Mouse (Mus musculus): Measurements from ENCODE around the gene Dennd4a.
A peak's percentile ranks its signal among the peaks of the same experiment; 100 is the strongest.
"Not testable (repeated sequence)": the region's sequence is repeated elsewhere in the genome, so short reads cannot be mapped to it uniquely, and the experiment has no call there.

Dennd4a gene

DNA sequence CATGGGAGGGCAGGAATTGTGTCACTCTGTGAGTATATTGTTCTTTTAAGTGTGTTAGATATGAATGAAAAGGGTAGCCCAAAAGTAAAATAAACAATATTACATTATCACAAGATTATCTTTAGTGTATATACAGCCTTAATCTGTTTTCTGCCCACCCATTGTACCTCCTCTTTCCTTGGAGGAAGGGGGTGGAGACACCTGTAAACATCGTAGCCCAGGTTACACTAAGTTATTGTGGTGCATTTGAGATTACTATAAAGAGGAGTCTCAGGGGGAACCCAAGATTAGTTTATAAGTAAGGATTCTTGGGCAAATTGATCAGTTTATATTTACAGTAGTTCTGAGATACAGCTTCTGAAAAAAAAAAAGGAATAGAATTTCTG lies 1.3 kb downstream of the Dennd4a start:
- DNase-seq = no peak

DNA sequence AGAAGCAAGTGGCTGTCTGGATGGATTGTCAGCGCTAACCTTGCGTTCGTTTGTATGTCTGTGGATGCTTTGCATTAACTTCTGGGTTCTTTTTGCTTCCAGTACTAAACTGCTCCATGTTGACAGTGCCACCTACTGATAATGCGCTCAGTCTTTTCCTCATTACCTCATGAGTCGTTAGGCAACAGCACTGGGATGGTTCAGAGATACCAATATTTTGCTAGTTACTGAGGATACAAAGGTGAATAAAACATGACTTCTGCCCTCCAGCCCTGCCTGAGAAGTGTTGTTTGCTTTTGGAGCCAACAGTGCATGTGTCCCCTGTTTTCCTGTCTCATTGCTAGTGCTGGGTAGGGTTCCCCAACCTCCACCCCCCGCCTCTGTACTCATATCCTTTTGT lies 3.1 kb downstream of the Dennd4a start:
- DNase-seq = no peak

DNA sequence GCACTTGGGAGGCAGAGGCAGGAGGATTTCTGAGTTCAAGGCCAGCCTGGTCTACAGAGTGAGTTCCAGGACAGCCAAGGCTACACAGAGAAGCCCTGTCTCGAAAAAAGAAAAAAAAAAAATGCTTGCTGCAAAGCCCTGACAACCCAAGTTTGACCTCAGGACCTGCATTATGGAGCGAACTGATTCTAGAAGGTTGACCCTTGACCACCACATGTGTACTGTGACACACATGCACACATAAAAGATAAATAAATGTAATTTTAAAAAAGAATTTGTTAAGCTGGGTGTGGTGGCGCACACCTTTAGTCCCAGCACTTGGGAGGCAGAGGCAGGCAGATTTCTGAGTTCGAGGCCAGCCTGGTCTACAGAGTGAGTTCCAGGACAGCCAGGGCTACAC lies 8.5 kb downstream of the Dennd4a start:
- not testable (repeated sequence) for DNase-seq

DNA sequence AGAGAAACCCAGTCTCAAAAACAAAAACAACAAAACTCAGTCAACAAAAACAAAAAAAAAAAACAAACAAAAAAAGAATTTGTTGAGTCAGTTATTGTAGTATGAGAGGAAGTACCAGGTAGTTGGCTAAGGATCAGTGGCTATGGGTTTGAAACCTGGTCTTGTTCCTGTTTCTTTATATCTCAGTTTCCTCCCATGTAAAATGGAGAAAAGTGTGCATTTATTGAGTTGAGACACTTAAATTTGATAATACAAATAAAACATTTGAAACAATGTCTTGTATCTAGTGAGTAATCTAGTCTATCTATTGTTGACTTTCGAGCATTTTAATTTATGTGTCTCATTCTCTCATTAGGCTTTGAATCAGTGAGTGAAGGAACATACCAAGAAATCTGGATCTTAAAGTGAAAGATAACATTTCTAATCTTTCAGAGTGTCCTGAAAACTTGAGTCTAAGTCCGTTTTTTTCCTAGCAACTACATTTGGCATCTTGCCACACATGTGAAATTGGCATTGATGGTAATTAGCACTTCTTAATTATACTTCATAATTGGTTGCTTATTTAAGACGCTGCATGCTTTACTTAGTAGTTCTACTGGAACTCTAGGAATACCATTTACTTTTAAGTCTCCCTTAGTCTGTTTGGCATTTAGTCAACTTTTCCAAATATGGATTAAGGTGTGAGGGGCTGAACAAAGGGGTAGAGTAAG lies 9.1 kb downstream of the Dennd4a start:
- DNase-seq = no peak

DNA sequence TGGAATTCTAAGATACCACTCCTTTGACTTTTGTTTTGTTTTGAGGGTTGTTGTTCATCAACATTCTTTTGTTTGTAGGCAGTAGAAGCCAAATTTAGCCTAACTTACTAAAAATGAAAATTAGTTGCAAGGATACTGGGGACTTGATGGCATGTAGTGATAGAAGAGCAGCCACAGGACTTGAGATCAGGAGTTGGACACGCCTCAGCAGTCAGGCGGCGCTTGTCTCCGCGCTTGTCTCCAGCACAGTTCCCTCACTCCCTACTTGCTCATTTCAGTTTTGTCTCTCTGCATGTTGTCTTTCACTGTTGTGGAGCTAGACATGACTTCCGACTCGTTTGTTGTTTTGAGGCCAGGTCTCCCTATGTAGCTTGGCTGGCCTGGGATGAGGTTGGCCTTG lies 11.1 kb downstream of the Dennd4a start:
- no peak for DNase-seq

DNA sequence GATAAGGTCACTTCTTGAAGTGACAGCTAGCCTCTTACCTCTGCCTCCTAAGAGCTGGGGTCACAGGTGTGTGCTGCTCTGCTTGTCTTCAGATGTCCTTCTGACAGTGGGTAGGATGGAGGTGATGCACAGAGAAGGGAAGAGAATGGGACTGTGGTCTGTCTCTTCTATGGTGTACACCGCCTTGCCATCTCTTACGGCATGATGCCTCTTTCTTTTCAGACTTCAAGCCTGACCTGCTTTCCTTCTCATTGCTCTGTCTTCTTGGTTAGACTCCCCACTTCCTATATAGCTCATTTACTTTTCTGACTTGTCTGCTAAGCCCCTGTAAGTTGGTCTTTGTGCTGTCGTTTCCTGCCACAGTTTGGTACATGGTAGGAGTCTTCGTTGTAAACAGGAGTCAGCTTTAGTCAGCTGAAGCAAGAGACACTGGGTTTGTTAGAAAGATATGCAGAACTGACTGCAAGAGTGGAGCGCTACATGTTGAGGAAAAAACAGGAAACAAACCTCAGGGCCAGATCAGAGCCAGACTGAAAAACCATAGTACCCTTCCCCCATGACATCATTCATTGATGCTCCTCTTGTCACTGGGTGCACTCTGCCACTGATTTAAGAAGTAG lies 13.4 kb downstream of the Dennd4a start:
- DNase-seq = no peak

DNA sequence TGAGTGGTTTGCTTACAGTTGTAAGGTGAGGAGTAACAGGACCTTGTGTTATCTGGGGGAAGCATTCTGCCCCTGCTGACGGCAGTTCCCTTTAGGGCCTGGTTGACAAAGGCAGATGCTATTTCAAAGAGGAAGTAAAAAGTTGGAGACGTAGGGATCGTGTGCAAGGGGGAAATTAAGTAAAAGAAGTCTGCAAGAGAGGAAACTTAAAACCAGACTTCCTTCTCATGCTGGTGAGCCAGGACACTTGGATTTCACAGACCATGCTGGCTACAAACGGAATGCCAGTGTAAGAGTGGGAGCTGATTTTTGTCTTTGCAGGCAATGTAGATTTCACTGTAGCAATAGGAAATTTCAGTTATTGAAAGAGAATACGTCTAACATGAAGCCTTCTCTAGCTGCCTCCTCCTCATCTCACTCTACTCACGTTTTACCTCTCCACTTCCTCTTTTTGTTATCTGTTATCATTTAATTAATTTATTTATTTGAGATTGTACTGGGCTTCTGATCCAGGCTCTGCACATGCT lies 19.0 kb downstream of the Dennd4a start:
- DNase-seq = no peak

DNA sequence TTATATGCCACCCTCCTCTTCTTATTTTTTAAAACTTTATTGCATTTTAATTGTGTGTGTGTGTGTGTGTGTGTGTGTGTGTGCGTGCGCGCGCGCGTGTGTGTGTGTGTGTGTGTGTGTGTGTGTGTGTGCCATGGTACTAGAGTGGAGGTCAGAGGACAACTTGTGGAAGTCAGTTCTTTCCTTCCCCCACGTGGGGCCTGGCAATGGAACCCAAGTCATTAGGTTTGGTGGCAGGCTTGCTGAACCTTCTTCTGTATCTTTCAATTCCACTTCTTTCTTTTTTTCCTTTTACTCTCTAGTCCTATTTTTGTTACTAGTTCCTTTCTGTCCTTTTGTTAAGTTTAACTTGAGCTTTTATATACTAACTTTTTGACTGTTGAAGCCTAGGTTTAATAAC lies 19.5 kb downstream of the Dennd4a start:
- DNase-seq = no peak

DNA sequence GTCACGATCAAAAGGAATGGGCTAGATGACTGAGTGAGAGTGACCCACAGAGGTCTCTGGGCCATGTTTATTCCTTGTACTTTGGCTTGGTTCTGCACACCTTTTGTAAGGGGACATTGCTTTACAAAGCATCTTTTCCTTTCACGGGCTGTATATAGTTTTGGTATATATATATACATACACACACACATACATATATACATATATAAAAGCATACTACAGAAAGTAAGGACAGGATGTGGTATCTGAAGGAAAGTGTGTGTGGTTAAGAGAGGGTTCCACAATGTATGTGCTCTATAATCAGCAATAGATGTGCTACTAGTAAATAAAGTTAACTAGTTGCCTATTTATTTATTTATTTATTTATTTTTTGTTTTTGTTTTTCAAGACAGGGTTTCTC lies 20.6 kb downstream of the Dennd4a start:
- DNase-seq = no peak

DNA sequence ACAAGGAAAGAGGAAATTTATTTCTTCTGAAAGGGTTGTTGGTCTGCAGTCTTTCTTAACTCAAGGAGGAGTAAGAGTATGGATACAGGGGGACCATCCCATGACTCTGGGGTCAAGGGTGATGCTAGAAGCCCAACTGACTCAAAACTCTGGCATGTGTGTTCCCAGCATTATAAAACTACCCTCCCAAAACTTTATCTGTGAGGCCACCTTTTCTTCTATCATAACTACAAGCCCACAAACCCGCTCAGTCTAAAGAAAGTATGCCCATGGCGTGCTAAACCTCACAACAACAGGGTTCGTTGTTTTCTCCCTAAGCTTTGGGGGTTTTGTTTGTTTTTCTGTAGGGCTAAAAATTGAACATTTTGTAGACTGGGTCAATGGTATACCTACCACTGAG lies 23.3 kb downstream of the Dennd4a start:
- no peak for DNase-seq

DNA sequence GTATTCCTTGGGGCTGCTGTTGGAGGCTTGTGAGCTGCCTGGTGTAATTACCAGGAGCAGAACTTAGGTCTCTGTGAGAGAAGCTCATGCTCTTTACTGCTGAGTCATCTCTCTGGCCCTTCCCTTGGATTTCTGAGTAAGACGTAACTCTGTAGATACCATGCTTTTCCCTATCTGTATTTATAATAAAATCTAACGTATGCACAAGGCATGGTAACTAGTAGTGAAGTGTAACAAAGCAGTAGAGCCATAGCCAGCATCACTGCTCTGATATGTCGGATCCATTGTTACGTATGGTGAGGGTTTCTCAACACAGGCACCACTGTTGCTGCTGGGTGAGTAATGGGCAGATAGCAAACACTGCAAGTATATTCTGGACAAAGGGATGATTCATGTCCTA lies 34.2 kb downstream of the Dennd4a start:
- no peak for DNase-seq

DNA sequence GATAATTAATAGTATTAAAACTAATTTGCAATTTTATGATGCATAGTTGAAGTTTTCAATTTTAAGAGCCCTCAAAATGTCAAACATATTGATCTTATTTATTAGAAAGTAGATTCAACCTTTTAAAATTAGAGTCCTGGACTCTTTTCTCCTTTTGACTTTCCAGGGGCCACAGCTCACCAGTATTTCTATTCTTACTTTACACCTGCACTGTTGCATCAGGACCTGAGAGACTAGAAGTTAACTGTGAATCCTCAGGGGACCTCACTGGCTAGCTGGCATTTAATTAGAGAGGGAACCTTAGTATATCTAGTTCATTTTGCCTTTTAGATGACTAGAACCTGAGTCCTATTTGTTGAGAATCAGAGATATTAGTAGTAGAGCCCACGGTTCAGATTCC lies 38.4 kb downstream of the Dennd4a start:
- no peak for DNase-seq

DNA sequence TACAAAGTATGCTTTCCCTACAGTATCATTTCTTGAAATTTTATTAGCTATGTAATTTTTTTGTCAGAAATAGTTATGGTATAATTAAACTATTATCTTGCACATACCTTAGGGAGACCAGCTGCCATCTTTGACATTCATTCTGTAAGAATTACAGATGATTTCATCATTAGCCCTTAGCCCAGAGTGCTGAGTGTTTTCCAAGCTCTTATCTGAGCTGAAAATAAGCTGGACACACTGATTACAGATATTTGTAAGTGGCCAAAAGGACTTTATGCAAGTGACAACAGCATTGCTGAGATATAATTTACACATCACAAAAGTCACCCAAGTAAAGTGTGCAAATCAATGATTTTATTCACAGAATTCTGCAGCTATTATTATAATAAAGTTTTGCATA lies 48.9 kb downstream of the Dennd4a start:
- no peak for DNase-seq

DNA sequence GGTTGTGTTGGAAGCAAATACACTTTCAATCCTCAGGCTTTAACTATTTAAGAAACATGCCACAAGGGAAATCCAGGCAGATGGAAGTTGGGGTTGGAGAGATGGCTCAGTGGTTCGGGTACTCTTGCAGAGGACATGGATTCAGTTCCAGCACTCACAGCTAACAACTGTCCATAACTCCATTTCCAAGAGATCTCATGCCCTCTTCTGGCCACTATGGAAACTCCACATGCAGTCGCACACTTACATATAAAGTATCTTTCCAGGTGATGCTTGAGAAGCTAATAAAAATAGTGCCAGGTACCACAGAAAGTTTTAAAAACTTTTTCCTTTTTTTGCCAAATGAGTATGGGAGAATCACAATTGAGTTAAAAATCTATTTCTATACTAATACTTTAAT lies 51.5 kb downstream of the Dennd4a start:
- DNase-seq = no peak

DNA sequence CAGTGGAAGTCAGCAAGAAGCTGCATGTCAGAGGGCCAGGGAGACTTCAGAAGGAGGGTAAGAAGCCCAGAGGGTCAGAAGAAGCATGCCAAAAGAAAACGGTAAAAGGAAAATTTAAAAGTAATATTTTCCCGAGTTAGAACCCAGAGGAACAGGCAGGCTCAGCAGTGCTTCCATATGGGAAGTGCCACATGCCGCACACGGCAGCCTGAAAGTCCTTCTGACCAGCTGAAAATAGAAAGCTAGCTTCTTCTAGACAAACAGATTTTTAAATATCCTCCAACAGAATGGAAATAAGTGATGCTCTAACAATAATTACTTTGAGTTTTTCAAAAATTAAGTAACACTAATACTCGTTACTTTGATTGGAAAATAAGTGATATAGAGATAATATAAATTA lies 74.9 kb downstream of the Dennd4a start:
- DNase-seq = no peak

DNA sequence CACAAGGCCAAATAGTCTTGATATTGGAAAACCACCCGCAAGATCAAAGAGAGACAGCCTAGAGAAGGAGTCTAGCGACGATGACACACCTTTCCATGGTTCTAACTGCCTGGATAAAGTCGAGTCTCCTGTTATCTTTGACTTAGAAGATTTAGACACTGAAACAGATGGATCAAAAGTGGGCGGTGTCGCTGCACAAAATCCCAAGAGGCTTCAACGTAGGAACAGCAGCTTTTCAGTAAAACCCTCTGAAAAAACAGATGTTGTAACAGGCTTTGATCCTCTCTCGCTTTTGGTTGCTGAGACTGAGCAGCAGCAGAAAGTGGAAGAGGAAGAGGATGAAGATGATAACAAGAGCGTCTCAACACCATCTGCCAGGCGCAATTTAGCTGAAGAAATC lies 85.5 kb downstream of the Dennd4a start:
- DNase-seq = no peak

DNA sequence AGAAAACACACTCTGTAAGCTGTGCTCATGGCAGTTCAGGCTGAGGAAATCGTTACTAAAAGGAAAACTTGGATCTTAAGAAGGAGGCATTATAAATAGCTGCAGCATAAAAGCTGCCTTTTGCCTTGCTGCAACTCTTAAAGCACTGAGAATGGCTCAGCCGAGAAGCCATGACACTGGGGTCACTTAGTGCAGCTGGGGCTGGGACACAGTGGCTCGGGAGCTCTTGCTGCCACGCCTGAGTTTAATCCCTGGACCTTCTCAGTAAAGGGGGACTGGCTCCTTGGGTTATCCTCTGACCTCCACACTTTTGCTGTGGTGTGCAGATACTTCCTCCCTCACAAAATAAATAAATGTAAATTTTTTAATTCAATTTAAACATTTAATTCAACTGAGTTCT lies 91.7 kb downstream of the Dennd4a start:
- DNase-seq = no peak

DNA sequence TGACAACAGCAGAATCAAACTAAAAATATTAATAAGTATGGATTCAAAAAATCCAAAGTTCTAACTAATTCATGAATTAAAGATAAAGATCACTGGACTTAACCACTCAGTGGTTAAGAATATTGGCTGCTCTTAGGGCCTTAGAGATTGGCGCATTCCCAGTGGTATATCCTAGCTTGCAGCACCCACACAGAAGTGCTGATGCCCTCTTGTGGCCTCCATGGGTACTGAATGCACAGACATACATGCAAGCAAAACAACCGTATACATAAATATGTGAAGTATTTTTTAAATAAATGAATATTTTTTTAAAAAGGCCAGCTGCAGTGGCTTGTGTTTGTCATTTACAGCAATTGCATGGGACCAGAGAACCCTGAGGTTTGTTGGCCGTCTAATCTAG lies 92.2 kb downstream of the Dennd4a start:
- peak; percentile 54 for DNase-seq

DNA sequence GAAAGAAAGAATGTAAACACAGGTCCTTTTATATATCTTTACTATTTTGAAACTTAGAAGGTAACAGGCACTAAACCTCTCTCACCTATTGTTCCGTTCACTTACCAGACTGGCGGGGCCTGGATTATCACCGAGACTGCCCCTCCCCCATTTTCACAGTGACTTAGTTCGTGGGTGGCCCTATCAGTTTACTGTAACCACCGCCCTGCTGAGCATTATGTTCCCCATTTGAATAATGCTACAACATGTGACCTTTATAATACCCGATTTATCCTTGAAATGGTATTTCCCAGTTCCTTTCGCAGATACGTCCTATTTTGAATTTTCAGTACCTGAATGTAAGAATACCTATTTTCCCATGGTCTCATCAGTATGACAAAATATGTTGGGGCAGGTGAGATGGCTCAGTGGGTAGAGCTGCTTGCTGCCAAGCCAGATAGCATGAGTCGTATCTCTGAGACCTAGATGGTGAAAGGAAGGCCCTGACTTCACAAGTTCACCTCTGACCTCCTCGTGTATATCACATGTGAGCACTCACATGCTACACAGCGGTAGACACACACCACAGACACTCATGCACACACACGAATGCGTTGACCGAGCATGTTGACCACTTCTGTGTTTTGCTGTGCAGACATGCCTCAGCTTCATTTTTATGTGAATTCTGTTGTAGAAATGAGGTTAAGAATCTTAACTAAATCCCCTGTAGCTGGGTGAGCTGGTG lies 93.9 kb downstream of the Dennd4a start:
- DNase-seq = no peak

DNA sequence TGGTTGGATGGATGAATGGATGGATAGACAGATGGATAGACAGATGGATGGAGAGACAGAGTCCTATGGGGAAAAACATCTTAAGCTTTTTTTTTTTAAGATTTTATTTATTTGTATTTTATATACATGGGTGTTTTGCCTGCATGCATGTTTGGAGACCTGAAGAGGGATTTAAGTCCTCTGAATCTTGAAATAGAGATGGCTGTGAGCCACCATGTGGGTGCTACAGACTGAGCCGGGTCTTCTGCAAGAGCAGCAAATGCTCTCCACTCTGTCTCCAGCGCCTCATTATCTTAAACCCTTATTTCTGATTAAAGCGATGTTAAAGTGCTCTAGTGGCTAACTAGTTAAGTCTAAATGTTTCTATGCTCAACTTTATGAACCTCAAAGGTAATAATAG lies 96.3 kb downstream of the Dennd4a start:
- no peak for DNase-seq

DNA sequence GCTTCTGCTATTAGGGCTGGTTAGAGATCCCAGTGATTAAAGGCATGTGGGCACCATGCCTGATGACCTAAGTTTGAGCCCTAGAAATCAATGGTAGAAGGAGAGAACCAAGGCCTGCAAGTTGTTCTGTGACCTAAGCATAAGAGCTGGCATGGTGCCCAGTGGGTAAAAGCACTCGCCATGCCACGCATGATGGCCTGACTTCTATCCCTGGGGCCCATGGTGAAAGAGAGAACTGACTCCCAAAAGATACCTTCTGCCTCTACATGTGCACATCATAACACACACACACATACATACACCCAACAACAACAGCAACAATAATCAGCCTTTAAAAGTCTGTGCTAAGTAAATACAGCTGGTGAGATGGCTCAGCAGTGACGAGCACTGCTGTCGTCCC lies 102.3 kb downstream of the Dennd4a start:
- DNase-seq = no peak

DNA sequence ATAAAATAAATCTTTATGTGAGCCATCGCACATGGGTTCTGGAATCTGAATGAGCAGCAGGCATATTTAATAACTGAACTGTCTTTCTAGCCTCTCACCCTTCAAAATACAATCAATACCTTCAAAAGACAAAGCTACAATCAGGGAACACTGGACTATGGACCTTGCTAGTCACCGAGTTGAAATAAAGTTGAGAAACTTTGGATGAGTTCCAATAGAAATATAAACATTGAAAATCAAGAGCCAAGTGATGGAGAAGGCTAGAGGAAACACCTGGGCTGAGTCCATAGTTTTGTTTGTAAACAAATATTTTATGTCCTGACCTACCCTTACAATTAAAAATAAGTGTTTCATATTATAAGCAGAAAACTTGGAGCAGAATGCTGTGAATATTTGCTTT lies 102.8 kb downstream of the Dennd4a start:
- DNase-seq = no peak

DNA sequence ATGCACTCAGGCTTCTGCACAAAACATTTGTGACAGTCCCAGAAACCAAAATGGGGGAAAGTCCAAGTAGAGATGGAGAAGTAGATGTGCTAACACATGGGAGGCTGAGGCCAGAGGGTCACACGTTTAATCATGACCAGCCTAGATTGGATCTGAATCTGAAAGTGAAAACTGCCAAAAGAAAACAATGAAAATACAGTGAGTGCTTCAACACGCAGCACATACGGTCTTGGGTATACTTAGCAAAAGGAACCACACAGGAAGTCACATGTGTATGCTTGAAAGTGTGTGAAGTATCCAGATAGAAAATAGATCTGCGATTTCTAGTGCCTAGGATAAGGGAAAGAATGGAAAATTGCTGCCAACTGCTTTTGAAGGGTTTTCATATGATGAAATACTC lies 103.5 kb downstream of the Dennd4a start:
- DNase-seq = no peak

DNA sequence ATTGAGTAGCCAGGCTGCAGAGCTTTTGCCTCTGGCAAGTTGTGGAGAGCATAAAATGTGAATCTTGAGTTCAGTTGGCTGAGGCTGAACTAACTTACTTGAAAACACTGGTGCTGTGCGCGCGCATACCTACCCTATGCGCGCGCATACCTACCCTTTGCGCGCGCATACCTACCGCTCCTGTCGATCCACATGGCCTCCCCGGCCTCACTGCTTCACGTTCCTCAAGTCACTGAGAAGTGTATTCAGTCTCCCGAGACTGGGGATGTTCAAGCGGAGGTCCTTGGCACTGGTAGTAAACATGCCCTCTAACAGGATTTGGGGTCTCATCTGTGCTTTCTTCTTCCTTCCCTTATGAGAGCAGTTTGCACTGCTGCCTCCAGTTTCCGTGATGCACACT lies 107.4 kb downstream of the Dennd4a start:
- no peak for DNase-seq
